Mouse (Mus musculus) limb, embryonic 14.5 days (tissue): ENCODE data around the gene Arhgef25. TPM values are rescaled to one million over a fixed set of nuclear protein-coding genes. Genes with fewer than 3 reads are reported as not detected.

Experiments
- ATAC-seq: fragments of 200-750 bp; cut with Nextera tagmentation; 2 replicates; pipeline ENCODE4 v1.8.0; 2017; ENCODE audit warnings: low read depth, moderate number of reproducible peaks, moderate TSS enrichment; ENCODE audit not compliant: low FRiP score
- DNase-seq: peaks from one replicate; pipeline ENCODE4 v3.0.0-alpha.2; 2015; ENCODE audit warnings: low spot score
- H3K27ac ChIP-seq: fragments of 300-500 bp; sonication (generic); replicated peaks from 2 replicates; pipeline ENCODE4 v1.5.1; 2014; ENCODE audit warnings: low read depth, mild to moderate bottlenecking, low read length, moderate library complexity, mixed read lengths
- H3K27me3 ChIP-seq: fragments of 300-500 bp; sonication (generic); 2 replicates; pipeline ENCODE4 v1.6.1; 2014; ENCODE audit warnings: low read length, mixed read lengths; ENCODE audit not compliant: control insufficient read depth, insufficient read depth
- H3K36me3 ChIP-seq: fragments of 300-500 bp; sonication (generic); 2 replicates; pipeline ENCODE4 v1.6.1; 2014; ENCODE audit warnings: mild to moderate bottlenecking, low read length, moderate library complexity, mixed read lengths; ENCODE audit not compliant: control insufficient read depth, insufficient read depth
- H3K4me1 ChIP-seq: fragments of 300-500 bp; sonication (generic); 2 replicates; pipeline ENCODE4 v1.6.1; 2014; ENCODE audit warnings: antibody characterized with exemption, low read length, mixed read lengths; ENCODE audit not compliant: control insufficient read depth, insufficient read depth
- H3K4me2 ChIP-seq: fragments of 300-500 bp; sonication (generic); replicated peaks from 2 replicates; pipeline ENCODE4 v1.6.1; 2014; ENCODE audit warnings: low read depth, mild to moderate bottlenecking, low read length, moderate library complexity; ENCODE audit not compliant: severe bottlenecking
- H3K4me3 ChIP-seq: fragments of 300-500 bp; sonication (generic); replicated peaks from 2 replicates; pipeline ENCODE4 v1.5.1; 2014; ENCODE audit warnings: low read length
- H3K9ac ChIP-seq: fragments of 300-500 bp; sonication (generic); 2 replicates; pipeline ENCODE4 v1.6.1; 2014; ENCODE audit warnings: mild to moderate bottlenecking, low read depth, low read length, moderate library complexity; ENCODE audit not compliant: severe bottlenecking
- H3K9me3 ChIP-seq: fragments of 300-500 bp; sonication (generic); 2 replicates; pipeline ENCODE4 v1.6.1; 2016; ENCODE audit warnings: low read length; ENCODE audit not compliant: control insufficient read depth
- POLR2A ChIP-seq: fragments of 200-500 bp; IDR thresholded peaks from 2 replicates; pipeline ENCODE4 v1.8.0; 2012; ENCODE audit warnings: inconsistent platforms, mild to moderate bottlenecking, moderate library complexity, borderline replicate concordance; ENCODE audit not compliant: insufficient read depth, insufficient read length; ENCODE audit errors: extremely low read depth
- WGBS: fragments of 180-500 bp; shearing (Covaris S2); extraction: QIAGEN DNeasy Blood & Tissue Kit; methylation state at CpG from one replicate; pipeline ENCODE4 v1.1.7; 2014; 5-methylcytosine and 5-hydroxymethylcytosine counted together
- polyA plus RNA-seq, 2 experiments: library from polyadenylated mRNA; depleted of rRNA in 1 of 2; stranded (reverse) in 1 of 2; unstranded in 1 of 2; fragments of >200 nt; fragmentation: Nextera tagmentation in 1 of 2; extraction: Ambion mirVana in 1 of 2; gene quantifications; 2 replicates each; pipeline versions ENCODE4 v1.2.1 to v1.2.3; 2012 to 2014

The Arhgef25 gene
- polyA plus RNA-seq (2012; rRNA removed) (228 and 246 TPM in 2 replicates), polyA plus RNA-seq (2014; fragmentation: Nextera tagmentation; extraction: Ambion mirVana) (86.8 and 113 TPM in 2 replicates)

DNA sequence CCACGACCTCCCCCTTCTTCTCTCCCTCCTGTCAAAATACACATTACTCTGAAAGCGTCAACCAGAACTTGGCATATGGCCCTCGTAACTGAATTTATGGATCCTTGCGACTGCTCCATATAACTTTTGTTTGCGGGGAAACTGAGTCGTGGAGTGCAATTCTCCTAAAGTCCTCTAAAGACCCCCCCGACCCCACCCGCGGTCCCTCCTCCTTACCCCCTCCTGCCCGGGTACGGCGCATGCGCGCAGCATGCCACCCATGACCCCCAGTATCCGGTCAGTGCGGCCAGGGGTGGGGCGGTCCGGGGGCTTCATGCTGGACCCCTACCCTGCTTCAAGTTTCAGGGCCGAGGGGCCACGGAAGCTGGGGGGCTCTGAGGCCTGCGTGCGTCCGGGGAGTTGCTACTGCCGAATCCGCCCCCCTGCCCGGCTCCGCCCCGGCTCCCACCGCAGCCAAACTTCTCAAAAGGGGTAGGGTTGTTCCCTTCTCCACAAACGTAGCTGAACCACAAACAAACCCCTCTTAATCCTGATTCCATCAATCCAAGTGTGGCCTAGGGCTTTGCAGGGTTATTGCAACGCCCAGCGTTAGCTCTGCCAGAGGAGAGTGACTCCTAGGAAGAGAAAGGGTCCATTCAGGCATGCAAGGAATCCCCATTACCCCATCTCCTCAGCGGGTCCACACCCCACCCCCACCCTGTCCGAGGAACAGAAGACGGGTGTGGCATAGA lies at the start of gene Arhgef25:
Arhgef25 (minus strand) TSS at position 433 of the 731 bp plus-strand sequence.
- ATAC-seq: peak; percentile 37
- TF ChIP-seq POLR2A: no peak
- peak within 1 kb of the TSS; percentile 82 for H3K4me3 ChIP-seq
- 1% methylated on average over 35 of the region's 35 CpGs for WGBS
- H3K9me3 ChIP-seq: no peaks in the 10 kb centered on the region
- H3K9ac ChIP-seq: peak within 1 kb of the TSS; percentile 69
- H3K4me2 ChIP-seq: peak within 1 kb of the TSS; percentile 95
- no peaks in the 10 kb centered on the region for H3K27me3 ChIP-seq
- H3K4me1 ChIP-seq: peaks cover 26% of the 10 kb centered on the region
- peaks cover 51% of the 10 kb centered on the region for H3K36me3 ChIP-seq
- peak; percentile 66 for DNase-seq
- H3K27ac ChIP-seq: peak within 1 kb of the TSS; percentile 92

GRCm38 (mm10) chr10:127238241-127238824 lies 48.5 kb upstream of the Arhgef25 start:
- no peaks in the 10 kb centered on the region for H3K4me1 ChIP-seq
- WGBS: 66% methylated on average over 18 of the region's 18 CpGs
- TF ChIP-seq POLR2A: no peak

GRCm38 (mm10) chr10:127236541-127236940 lies 46.7 kb upstream of the Arhgef25 start:
- WGBS: 27% methylated on average over 9 of the region's 9 CpGs
- Histone ChIP-seq H3K9ac (no peak overlapping the region), H3K9me3 (no peaks in the 10 kb centered on the region), H3K4me2 (no peak overlapping the region), H3K27me3 (no peaks in the 10 kb centered on the region), H3K36me3 (0 out of 2 replicates have a peak, but pooled peaks cover 6% of the 10 kb centered on the region), H3K4me3 (no peak overlapping the region), H3K27ac (no peak overlapping the region), H3K4me1 (no peaks in the 10 kb centered on the region)
- ATAC-seq: no peak
- DNase-seq: no peak
- no peak for TF ChIP-seq POLR2A

More at GRCm38 (mm10) chr10:127238241-127238824, 48.5 kb upstream of the Arhgef25 start:
- Histone ChIP-seq H3K9ac (no peak overlapping the region), H3K36me3 (peaks cover 16% of the 10 kb centered on the region; the same call in 1 of the 2 replicates), H3K27ac (no peak overlapping the region), H3K4me2 (no peak overlapping the region), H3K9me3 (no peaks in the 10 kb centered on the region), H3K27me3 (no peaks in the 10 kb centered on the region), H3K4me3 (no peak overlapping the region)
- DNase-seq (no peak), ATAC-seq (no peak)

- H3K9me3 ChIP-seq: no peaks in the 10 kb centered on the region
- H3K4me2 ChIP-seq: no peak overlapping the region
- no peaks in the 10 kb centered on the region for H3K27me3 ChIP-seq
- H3K27ac ChIP-seq: no peak overlapping the region
- no peak overlapping the region for H3K4me3 ChIP-seq
- no peaks in the 10 kb centered on the region for H3K4me1 ChIP-seq
- TF ChIP-seq POLR2A: no peak
- no peak overlapping the region for H3K9ac ChIP-seq
- DNase-seq (no peak), ATAC-seq (no peak)
- 0 out of 2 replicates have a peak, but pooled peaks cover 5% of the 10 kb centered on the region for H3K36me3 ChIP-seq
- WGBS: 84% methylated on average over 9 of the region's 9 CpGs
These were observed 43.3 kb upstream of the Arhgef25 start for GRCm38 (mm10) chr10:127233141-127233540.

GRCm38 (mm10) chr10:127231741-127232140 lies 41.9 kb upstream of the Arhgef25 start:
- no peak for TF ChIP-seq POLR2A
- no peak overlapping the region for H3K9ac ChIP-seq
- no peaks in the 10 kb centered on the region for H3K9me3 ChIP-seq
- no peaks in the 10 kb centered on the region for H3K4me1 ChIP-seq
- no peak for ATAC-seq
- no peak overlapping the region for H3K4me2 ChIP-seq
- DNase-seq: no peak
- H3K4me3 ChIP-seq: no peak overlapping the region
- WGBS: 82% methylated on average over 14 of the region's 14 CpGs
- H3K27me3 ChIP-seq: no peaks in the 10 kb centered on the region
- H3K27ac ChIP-seq: no peak overlapping the region
- 0 out of 2 replicates have a peak, but pooled peaks cover 5% of the 10 kb centered on the region for H3K36me3 ChIP-seq
